Mouse (Mus musculus) megakaryocyte progenitor cell, adult 5-6 weeks (primary cell): Measurements from ENCODE around the gene Ddx52. TPM values are rescaled to one million over a fixed set of nuclear protein-coding genes. Genes with fewer than 3 reads are reported as not detected.

Source experiments
- ATAC-seq: replicated peaks from 2 replicates; pipeline ENCODE4 v1.8.0; 2016; ENCODE audit warnings: mild to moderate bottlenecking, moderate TSS enrichment, inconsistent platforms; ENCODE audit not compliant: poor library complexity
- total RNA-seq, 2 experiments: library from RNA; stranded (forward) in 1 of 2; stranded (reverse) in 1 of 2; fragments of 157-497, 149-512 nt in 1 of 2; fragments of 200-1000 nt in 1 of 2; gene quantifications; 2 replicates each; pipeline versions ENCODE4 v1.2.3 to v1.2.4; 2015 to 2017

Gene Ddx52
- total RNA-seq, 2 experiments from 2014 or later: 34.2 to 67.1 TPM

- peak; percentile 33 for ATAC-seq
These were observed 26.3 kb downstream of the Ddx52 start for GRCm38 (mm10) chr11:83968205-83968575.

GRCm38 (mm10) chr11:83969040-83969439, 27.2 kb downstream of the Ddx52 start:
- ATAC-seq: 0 out of 2 replicates have a peak, but pooled peaks have one; percentile 15

DNA sequence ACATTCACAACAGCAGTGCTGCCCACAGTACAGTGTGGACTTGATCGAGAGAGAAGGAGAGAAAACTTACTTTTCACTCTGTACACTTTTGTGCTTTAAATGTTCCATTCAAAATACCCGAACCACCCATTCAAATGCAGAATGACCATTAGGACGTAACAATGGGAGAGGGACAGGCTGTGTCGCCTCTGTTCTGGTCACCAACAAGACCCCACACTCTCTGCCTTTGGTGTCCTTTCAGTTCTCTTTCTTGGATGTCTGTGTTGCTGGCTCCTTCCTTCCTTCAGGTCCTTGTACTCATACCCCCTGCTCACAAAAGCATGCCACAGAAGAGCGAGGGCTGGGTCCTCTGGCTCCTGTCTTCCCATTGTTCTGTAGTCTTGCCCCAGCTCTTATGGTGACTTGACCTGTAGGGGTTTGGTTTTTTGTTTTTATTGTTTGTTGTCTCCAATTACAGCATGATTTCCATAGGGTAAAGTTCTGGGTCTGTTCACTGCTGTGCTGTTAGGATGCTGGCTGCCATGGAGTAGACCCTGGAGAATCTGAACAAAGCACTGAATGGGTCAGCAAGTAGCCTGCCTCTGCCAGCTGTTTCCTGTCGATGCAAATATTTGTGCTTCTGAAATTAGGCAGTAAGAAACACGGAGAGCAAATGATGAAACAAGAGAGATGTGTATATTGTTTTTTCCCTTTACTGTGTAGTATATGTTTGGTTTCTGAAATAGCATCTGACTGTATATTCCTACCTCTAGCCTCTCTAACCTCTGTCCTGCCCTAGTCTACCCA, 32.9 kb downstream of the Ddx52 start:
- ATAC-seq: no peak

GRCm38 (mm10) chr11:83975488-83975887, 33.6 kb downstream of the Ddx52 start:
- ATAC-seq: peak; percentile 74

- no peak for ATAC-seq
These were observed 34.5 kb downstream of the Ddx52 start for GRCm38 (mm10) chr11:83976236-83976977.

GRCm38 (mm10) chr11:83977810-83978209, 35.9 kb downstream of the Ddx52 start:
- no peak for ATAC-seq

- ATAC-seq: no peak
These were observed 38.1 kb downstream of the Ddx52 start for GRCm38 (mm10) chr11:83979992-83980391.

DNA sequence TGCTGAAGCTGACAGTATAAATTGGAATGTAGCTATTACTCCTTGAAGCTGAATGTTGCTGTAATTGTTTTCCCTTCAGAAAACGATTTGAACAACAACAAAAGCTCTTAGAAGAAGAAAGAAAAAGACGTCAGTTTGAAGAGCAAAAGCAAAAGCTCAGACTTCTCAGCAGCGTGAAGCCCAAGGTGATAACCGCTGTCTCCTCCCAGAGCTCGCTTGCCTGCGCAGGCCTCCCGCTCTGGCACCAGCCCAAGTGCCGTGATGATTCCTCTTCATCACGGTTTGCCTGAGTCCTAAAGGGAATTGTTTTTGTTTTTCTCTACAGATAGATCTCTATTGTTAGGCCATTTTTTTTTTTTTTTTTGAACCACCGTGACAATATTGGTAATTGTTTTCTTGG, 39.5 kb downstream of the Ddx52 start:
- no peak for ATAC-seq

- ATAC-seq: no peak
These were observed 49.8 kb downstream of the Ddx52 start for GRCm38 (mm10) chr11:83991701-83992100.

DNA sequence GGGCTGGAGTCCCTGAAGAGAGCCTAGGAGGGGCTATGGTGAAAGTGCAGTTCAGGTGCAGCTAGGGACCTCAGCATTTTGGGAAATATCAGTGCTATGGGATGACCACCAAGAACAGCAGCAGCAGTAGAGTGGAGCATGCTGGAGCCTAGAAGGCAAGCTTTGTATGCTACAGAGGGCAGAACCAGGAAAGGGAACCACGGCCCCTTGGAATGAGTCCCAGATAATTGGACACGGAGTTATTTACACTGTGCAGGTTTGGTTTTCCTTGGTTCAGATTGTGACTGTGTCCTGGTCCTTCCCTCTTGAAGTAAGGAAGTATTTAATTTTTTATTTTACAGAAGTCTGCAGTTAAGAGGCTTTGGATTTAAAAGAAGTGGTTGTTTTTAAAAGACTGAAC, 51.6 kb downstream of the Ddx52 start:
- no peak for ATAC-seq

DNA sequence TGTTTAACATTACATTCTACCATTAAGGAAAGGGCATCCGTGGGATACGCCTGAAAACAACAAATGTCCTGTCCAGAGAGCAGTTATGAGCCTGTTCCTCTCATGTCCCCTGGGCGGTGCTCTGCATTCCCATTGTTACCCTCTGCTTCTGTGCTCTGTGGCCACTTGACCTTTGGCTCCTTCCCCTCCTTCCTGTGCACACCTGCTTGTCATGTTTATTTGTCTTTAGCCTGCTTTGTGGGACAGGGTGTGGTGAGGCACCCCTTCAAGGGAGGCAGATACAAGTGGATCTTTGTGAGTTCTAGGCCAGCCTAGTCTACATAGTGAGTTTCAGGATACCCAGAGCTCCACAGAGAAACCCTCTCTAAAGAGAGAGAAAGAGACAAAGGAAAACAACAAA, 52.6 kb downstream of the Ddx52 start:
- no peak for ATAC-seq

GRCm38 (mm10) chr11:83995535-83995950, 53.7 kb downstream of the Ddx52 start:
- ATAC-seq: no peak

GRCm38 (mm10) chr11:83997171-83997868, 55.5 kb downstream of the Ddx52 start:
- no peak for ATAC-seq

DNA sequence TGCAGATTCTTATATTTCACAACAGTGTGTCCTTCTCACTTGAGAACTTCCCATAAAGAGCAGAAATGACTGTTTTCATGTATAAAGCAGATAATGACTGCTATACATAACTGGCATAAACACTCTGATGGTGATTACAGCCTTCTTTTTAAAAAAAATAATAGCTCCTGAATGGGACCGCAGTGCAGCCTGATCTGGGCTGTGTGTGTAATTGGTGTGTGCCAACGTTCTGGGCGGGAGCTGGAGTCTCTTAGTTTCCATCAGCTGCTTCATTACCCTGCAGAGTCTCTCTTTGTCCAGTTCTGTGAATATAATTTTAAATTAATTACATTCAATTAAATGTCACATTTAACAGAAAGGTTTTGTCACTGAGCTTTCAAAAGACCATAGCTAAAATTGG, 57.1 kb downstream of the Ddx52 start:
- no peak for ATAC-seq

GRCm38 (mm10) chr11:83999411-83999915, 57.6 kb downstream of the Ddx52 start:
- no peak for ATAC-seq

DNA sequence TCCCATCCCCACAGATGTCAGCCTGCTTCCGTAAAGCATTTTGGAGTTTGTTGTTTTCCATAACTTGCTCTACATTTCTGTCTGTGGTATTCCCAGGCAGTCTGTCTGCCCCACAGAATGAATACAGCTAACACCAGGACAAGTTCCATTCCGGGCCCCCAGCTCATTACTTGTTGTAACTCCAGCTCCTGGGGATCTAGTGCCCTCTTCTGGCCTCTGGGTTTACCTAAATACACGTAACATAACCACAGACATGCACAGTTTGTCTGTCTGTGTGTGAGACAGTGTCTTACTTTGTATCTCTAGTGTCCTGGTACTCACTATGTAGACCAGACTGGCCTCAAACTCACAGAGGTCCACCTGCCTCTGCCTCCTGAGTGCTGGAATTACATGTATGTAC, 59.4 kb downstream of the Ddx52 start:
- no peak for ATAC-seq

DNA sequence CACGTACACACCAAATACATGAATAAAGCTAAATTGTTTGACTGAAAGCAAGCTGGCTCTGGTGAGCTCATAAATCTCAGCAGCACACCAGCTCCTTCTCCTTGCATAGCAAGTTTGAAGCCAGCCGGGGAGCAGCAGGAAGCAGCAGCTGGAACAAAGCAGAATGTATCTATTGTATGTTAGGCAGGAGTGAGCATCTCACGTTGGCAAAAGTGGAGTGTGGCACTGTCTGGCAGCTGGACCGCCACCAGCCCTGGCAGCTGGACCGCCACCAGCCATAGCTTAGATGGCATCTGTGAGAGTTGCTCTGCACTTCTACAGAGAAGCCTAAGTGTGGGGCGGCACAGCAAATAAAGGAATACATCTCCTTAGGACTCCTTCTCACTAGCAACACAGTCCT, 62.1 kb downstream of the Ddx52 start:
- no peak for ATAC-seq

DNA sequence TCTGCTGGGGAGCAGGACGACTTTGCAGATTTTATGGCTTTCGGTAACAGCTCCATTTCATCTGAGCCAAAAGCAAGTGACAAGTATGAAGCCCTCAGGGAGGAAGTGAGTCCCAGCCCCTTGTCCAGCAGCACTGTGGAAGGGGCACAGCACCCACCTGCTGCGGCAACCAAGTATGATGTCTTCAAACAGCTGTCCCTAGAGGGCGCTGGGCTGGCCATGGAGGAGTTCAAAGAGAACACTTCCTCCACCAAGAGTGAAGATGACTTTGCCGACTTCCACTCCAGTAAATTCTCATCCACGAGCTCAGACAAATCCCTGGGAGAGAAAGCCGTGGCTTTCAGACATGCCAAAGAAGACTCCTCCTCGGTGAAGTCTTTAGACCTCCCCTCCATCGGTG, 67.1 kb downstream of the Ddx52 start:
- no peak for ATAC-seq

DNA sequence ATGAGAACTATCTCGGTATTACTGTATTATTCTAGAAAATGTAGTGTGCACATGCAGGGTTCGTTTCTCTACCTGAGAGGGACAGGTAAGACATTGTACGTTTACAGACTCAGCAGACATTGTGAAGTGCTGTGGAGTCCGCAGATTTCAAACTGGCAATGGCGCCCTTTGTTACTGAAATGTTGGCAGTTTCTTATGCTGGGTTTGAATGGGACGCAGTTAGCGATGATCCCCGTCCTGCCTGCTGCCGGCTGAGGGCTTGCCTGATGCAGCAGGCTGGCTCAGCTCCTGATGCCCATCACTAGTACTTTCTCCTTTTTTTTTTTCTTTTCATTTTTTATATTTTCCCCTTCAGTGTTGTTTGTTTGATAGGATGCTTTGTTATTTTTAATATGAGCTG, 68.5 kb downstream of the Ddx52 start:
- no peak for ATAC-seq

- ATAC-seq: no peak
These were observed 69.2 kb downstream of the Ddx52 start for GRCm38 (mm10) chr11:84011050-84011449.

- no peak for ATAC-seq
These were observed 69.7 kb downstream of the Ddx52 start for GRCm38 (mm10) chr11:84011576-84011975.
